Mouse (Mus musculus): ENCODE results near the gene Cd82. TPM values are rescaled to one million over a fixed set of nuclear protein-coding genes. Genes with fewer than 3 reads are reported as not detected.

Cd82 gene
- polyA plus RNA-seq, 1 experiment from 2014 or later = 93.5 TPM

GRCm38 (mm10) chr2:93431575-93432325, 31.2 kb downstream of the Cd82 start:
- ATAC-seq (ENCODE audit: low FRiP score, low TSS enrichment) (peak; percentile 91), DNase-seq (ENCODE audit: low spot score) (peak; percentile 72)
- Histone ChIP-seq H3K4me2 (replicated peaks; ENCODE audit: low read depth) (no peak overlapping the region), H3K27ac (replicated peaks) (peak overlapping the region; percentile 89), H3K9me3 (ENCODE audit: control insufficient read depth, low read length) (no peaks in the 10 kb centered on the region), H3K4me1 (replicated peaks; ENCODE audit: control insufficient read depth, insufficient read depth) (peaks cover 3% of the 10 kb centered on the region; the same call in 1 of the 2 replicates), H3K4me3 (ENCODE audit: low read depth, low read length) (no peak overlapping the region), H3K36me3 (ENCODE audit: control insufficient read depth, insufficient read depth, low read length) (no peaks in the 10 kb centered on the region; the same call in 1 of the 2 replicates), H3K27me3 (ENCODE audit: control insufficient read depth, insufficient read depth, low read length) (no peaks in the 10 kb centered on the region), H3K9ac (ENCODE audit: low read length) (0 out of 2 replicates have a peak overlapping the region, but pooled peaks have one; percentile 27)
- WGBS = 56% methylated on average over 5 of the region's 5 CpGs
- TF ChIP-seq EP300 (optimal IDR thresholded peaks at IDR 0.05) (no peak), CTCF (IDR thresholded peaks at IDR 0.05; ENCODE audit: low read depth) (no peak)

DNA sequence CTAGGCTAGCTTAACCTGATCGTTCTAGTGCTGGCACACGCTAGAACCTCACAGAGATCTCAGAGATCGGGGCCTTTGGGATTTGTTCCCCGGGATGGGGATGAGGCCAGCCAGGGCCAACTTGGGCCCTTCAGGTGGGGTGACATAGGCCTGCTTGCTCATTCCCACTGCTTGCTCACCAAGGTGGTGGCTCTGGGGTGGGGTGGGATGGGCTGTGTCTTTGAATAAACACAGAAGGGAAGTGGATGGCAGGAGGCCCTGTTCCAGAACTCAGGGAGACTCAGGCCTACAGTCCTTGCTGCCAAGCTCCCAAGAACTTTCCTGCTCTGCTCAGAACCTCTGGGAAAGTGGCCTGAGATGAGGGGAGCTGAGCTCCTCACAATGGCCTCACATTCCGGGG, 31.9 kb downstream of the Cd82 start:
- ATAC-seq (ENCODE audit: low FRiP score, low TSS enrichment) = peak; percentile 62
- H3K4me3 ChIP-seq (ENCODE audit: low read depth, low read length) = no peak overlapping the region
- TF ChIP-seq CTCF (IDR thresholded peaks at IDR 0.05; ENCODE audit: low read depth) (no peak), EP300 (optimal IDR thresholded peaks at IDR 0.05) (no peak)
- H3K4me2 ChIP-seq (replicated peaks; ENCODE audit: low read depth) = no peak overlapping the region
- no peaks in the 10 kb centered on the region; the same call in 1 of the 2 replicates for H3K36me3 ChIP-seq (ENCODE audit: control insufficient read depth, insufficient read depth, low read length)
- peak; percentile 69 for DNase-seq (ENCODE audit: low spot score)
- H3K9ac ChIP-seq (ENCODE audit: low read length) = peak overlapping the region; percentile 27; the same call in 1 of the 2 replicates
- H3K4me1 ChIP-seq (replicated peaks; ENCODE audit: control insufficient read depth, insufficient read depth) = peaks cover 3% of the 10 kb centered on the region; the same call in 1 of the 2 replicates
- 61% methylated on average over 5 of the region's 5 CpGs for WGBS
- no peaks in the 10 kb centered on the region for H3K27me3 ChIP-seq (ENCODE audit: control insufficient read depth, insufficient read depth, low read length)
- peak overlapping the region; percentile 89 for H3K27ac ChIP-seq (replicated peaks)
- H3K9me3 ChIP-seq (ENCODE audit: control insufficient read depth, low read length) = no peaks in the 10 kb centered on the region

DNA sequence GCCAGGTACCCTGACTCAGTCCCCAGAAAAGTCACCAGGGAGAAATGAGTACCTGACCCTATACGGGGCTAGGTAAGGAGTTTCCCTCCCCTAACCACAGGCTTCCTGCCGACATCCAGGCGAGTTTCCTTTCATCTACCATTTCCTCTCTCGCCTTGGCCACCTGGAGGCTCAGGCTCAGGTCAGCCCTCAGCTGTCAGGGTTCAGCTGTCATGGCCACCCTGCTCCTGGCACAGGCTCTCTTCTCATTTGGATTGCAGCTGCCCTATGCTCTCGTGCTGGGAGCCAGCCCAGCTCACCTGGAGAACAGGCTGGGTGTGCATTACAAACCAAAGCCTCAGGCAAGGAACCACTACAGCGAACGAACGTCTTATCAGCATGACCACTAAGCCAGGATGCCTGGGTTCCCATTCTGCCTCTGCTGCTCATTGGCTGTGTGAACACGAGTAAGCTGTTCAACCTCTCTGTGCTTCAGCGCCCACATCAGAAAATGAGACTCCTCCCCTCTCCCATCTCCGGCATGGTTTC, 34.9 kb downstream of the Cd82 start:
- Histone ChIP-seq H3K4me1 (replicated peaks; ENCODE audit: control insufficient read depth, insufficient read depth) (peaks cover 2% of the 10 kb centered on the region; the same call in 1 of the 2 replicates), H3K27ac (replicated peaks) (no peak overlapping the region), H3K4me2 (replicated peaks; ENCODE audit: low read depth) (no peak overlapping the region), H3K9ac (ENCODE audit: low read length) (no peak overlapping the region), H3K27me3 (ENCODE audit: control insufficient read depth, insufficient read depth, low read length) (no peaks in the 10 kb centered on the region), H3K9me3 (ENCODE audit: control insufficient read depth, low read length) (no peaks in the 10 kb centered on the region), H3K4me3 (ENCODE audit: low read depth, low read length) (no peak overlapping the region), H3K36me3 (ENCODE audit: control insufficient read depth, insufficient read depth, low read length) (no peaks in the 10 kb centered on the region)
- TF ChIP-seq CTCF (IDR thresholded peaks at IDR 0.05; ENCODE audit: low read depth) = no peak
- TF ChIP-seq EP300 (optimal IDR thresholded peaks at IDR 0.05) = no peak
- 66% methylated on average over 11 of the region's 11 CpGs for WGBS
- ATAC-seq (ENCODE audit: low FRiP score, low TSS enrichment) (no peak), DNase-seq (ENCODE audit: low spot score) (no peak)

- H3K27me3 ChIP-seq (ENCODE audit: control insufficient read depth, insufficient read depth, low read length) = no peaks in the 10 kb centered on the region
- DNase-seq (ENCODE audit: low spot score) = no peak
- H3K36me3 ChIP-seq (ENCODE audit: control insufficient read depth, insufficient read depth, low read length) = no peaks in the 10 kb centered on the region
- no peak overlapping the region for H3K4me3 ChIP-seq (ENCODE audit: low read depth, low read length)
- H3K4me1 ChIP-seq (replicated peaks; ENCODE audit: control insufficient read depth, insufficient read depth) = no peaks in the 10 kb centered on the region
- H3K27ac ChIP-seq (replicated peaks) = no peak overlapping the region
- 64% methylated on average over 8 of the region's 8 CpGs for WGBS
- no peak for ATAC-seq (ENCODE audit: low FRiP score, low TSS enrichment)
- no peak overlapping the region for H3K9ac ChIP-seq (ENCODE audit: low read length)
- no peak for TF ChIP-seq EP300 (optimal IDR thresholded peaks at IDR 0.05)
- no peak for TF ChIP-seq CTCF (IDR thresholded peaks at IDR 0.05; ENCODE audit: low read depth)
- no peak overlapping the region for H3K4me2 ChIP-seq (replicated peaks; ENCODE audit: low read depth)
- no peaks in the 10 kb centered on the region for H3K9me3 ChIP-seq (ENCODE audit: control insufficient read depth, low read length)
Measured at GRCm38 (mm10) chr2:93427000-93427715, 35.8 kb downstream of the Cd82 start.

DNA sequence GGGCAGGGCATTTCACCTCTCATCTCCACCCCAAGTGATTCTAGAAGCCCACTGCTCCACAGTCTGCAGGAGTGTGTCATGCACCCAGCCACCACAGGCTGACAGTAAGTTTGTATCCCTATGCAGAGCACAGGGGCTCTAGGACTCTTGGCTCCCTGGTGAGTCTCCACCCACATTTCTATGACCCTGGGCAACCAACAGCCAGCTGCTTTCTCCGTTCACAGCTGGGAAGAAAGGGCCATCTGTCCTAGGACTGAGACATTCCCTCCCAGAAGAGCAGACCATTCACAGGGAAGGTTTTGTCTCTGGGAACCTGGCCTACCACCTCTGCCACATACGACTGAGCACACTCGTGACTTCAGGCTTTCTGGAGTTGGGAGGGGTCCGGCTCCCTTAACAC, 37.1 kb downstream of the Cd82 start:
- no peaks in the 10 kb centered on the region for H3K36me3 ChIP-seq (ENCODE audit: control insufficient read depth, insufficient read depth, low read length)
- ATAC-seq (ENCODE audit: low FRiP score, low TSS enrichment) = no peak
- no peak overlapping the region for H3K4me3 ChIP-seq (ENCODE audit: low read depth, low read length)
- 67% methylated on average over 4 of the region's 4 CpGs for WGBS
- no peak overlapping the region for H3K4me2 ChIP-seq (replicated peaks; ENCODE audit: low read depth)
- no peak overlapping the region for H3K9ac ChIP-seq (ENCODE audit: low read length)
- no peak for TF ChIP-seq EP300 (optimal IDR thresholded peaks at IDR 0.05)
- TF ChIP-seq CTCF (IDR thresholded peaks at IDR 0.05; ENCODE audit: low read depth) = no peak
- H3K27me3 ChIP-seq (ENCODE audit: control insufficient read depth, insufficient read depth, low read length) = no peaks in the 10 kb centered on the region
- H3K9me3 ChIP-seq (ENCODE audit: control insufficient read depth, low read length) = no peaks in the 10 kb centered on the region
- no peak overlapping the region for H3K27ac ChIP-seq (replicated peaks)
- no peaks in the 10 kb centered on the region for H3K4me1 ChIP-seq (replicated peaks; ENCODE audit: control insufficient read depth, insufficient read depth)
- DNase-seq (ENCODE audit: low spot score) = no peak
